ENCODE assay signal across 8 mouse cellular contexts in genomic region chr11:96645538-96646037, GRCm38 (mm10).
DNase-seq lines count a peak whose midpoint lies in the region; ATAC-seq lines count a peak whose summit lies in the region.

No protein-coding gene starts in this region.

- ATAC-seq in hindbrain, embryonic 15.5 days (ENCODE audit: low FRiP score, low read depth) = peak; percentile 19; the same call in 1 of the 2 replicates
- ATAC-seq in neural tube, embryonic 11.5 days (ENCODE audit: insufficient read depth, low FRiP score, low TSS enrichment) = peak; percentile 52

- DNase-seq in B cell, adult 2 months = peak; percentile 73
- DNase-seq in adrenal gland, postnatal 36 days = peak; percentile 34 to 59
- DNase-seq in frontal cortex, postnatal 36 days (ENCODE audit: low spot score in 2 of 2) = peak; percentile 52 to 59
- DNase-seq in left cerebral cortex, adult 8-10 months (ENCODE audit: low spot score in 2 of 2) = peak; percentile 27 to 58
- DNase-seq in neural tube, embryonic 11.5 days (ENCODE audit: low spot score) = peak; percentile 87
- no peak for DNase-seq in testis, postnatal 10 days (ENCODE audit: low spot score)
- DNase-seq in thymus, postnatal 4 days = no peak

- no peaks in the 10 kb centered on the region for H3K36me3 ChIP-seq in hindbrain, embryonic 15.5 days
- H3K36me3 ChIP-seq in neural tube, embryonic 11.5 days (ENCODE audit: control insufficient read depth, insufficient read depth, low read length) = no peaks in the 10 kb centered on the region

- no peak overlapping the region for H3K9ac ChIP-seq in hindbrain, embryonic 15.5 days
- H3K9ac ChIP-seq in neural tube, embryonic 11.5 days (ENCODE audit: low read length) = no peak overlapping the region

- peaks cover 34% of the 10 kb centered on the region for H3K4me1 ChIP-seq in hindbrain, embryonic 15.5 days (replicated peaks)
- H3K4me1 ChIP-seq in neural tube, embryonic 11.5 days (ENCODE audit: control insufficient read depth, insufficient read depth, low read length) = peaks cover 45% of the 10 kb centered on the region

- no peaks in the 10 kb centered on the region for H3K27me3 ChIP-seq in hindbrain, embryonic 15.5 days
- H3K27me3 ChIP-seq in neural tube, embryonic 11.5 days (ENCODE audit: control insufficient read depth, insufficient read depth, low read length) = no peaks in the 10 kb centered on the region

- H3K4me2 ChIP-seq in hindbrain, embryonic 15.5 days = peak overlapping the region; percentile 18; the same call in 1 of the 2 replicates
- H3K4me2 ChIP-seq in neural tube, embryonic 11.5 days (ENCODE audit: low read depth) = peak overlapping the region; percentile 6; the same call in 1 of the 2 replicates

- H3K4me3 ChIP-seq in hindbrain, embryonic 15.5 days = no peak overlapping the region
- no peak overlapping the region for H3K4me3 ChIP-seq in neural tube, embryonic 11.5 days (ENCODE audit: low read depth, low read length)

- peak overlapping the region; percentile 47 for H3K27ac ChIP-seq in hindbrain, embryonic 15.5 days (replicated peaks)
- H3K27ac ChIP-seq in neural tube, embryonic 11.5 days (ENCODE audit: low read depth, low read length) = peak overlapping the region; percentile 85

- WGBS in hindbrain, embryonic 15.5 days = 26% methylated on average over 10 of the region's 10 CpGs
- WGBS in neural tube, embryonic 11.5 days = 14% methylated on average over 10 of the region's 10 CpGs

- H3K9me3 ChIP-seq in hindbrain, embryonic 15.5 days = no peaks in the 10 kb centered on the region
- no peaks in the 10 kb centered on the region for H3K9me3 ChIP-seq in neural tube, embryonic 11.5 days (ENCODE audit: control insufficient read depth, low read length)

Comparison
In these comparisons a context has a peak if more than half of its experiments do, and no peak if none do; other contexts are left out.
1. DNase-seq: peak in B cell, adult 2 months (2 of 2), adrenal gland, postnatal 36 days (2 of 2), frontal cortex, postnatal 36 days (2 of 2), left cerebral cortex, adult 8-10 months (2 of 2) and neural tube, embryonic 11.5 days (single experiment); none in testis, postnatal 10 days (single experiment) and thymus, postnatal 4 days (single experiment).